Mouse (Mus musculus) retina, adult 2 months (tissue): ENCODE results near the gene Cdk8.

ENCODE experiments used
- DNase-seq: peaks from one replicate; pipeline ENCODE4 v3.0.0-alpha.2; 2012; ENCODE audit warnings: low read depth, low spot score

Cdk8 gene

DNA sequence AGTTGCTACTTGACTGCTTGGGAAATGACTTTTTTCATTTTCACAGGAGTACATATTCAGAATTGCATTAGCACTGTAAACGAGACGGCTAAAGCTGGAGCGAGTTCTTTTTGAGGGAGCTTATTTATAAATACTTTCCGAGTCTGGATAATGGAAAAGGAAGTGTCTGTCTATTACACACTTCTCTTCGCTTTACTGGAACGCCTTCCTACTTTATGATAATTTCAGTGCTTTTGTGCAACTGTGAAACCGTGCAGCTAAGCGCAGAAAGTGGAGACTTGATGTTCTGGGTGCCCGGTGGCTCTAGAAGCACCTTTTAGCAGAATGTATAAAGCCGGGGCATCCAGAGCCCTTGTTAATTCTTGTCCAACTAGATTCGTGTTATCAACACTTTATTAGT, 1.8 kb downstream of the Cdk8 start:
- DNase-seq: no peak

DNA sequence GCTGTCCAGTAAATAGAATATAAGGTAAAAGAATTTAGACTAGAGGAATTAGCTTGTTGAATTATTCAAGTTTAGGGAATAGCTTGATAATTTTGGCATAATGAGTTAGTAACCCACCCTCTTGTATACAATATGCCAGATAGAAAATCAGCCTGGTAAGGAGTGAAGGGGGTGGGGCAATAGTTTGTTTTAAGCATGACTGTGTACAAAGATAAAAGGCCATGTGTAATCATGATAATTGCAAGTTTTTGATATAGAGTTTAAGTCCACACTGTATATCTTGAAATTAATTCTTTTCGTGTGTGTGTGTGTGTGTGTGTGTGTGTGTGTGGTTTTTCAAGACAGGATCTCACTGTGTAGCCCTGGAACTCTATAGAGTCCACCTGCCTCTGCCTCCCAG, 3.3 kb downstream of the Cdk8 start:
- DNase-seq: no peak

GRCm38 (mm10) chr5:146238274-146238673, 7.2 kb downstream of the Cdk8 start:
- no peak for DNase-seq

DNA sequence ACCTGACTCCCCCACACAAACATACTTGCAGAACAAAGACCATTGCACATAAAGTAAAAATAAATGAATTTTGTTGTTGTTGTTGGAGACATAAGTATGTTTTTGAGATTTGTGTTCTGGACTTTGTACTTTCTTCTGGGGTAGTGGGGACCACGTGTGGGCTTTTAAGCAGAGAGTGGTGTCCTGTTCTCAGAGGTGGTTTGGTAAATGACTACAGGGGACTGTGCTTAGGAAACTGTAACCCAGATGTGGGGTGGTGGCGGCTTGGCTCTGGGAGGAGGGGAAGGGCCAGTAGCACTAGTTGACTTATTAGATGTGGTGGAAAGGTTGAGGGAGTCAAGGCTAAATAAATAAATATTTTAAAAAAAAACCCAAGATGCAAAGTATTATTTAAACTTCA, 9.7 kb downstream of the Cdk8 start:
- DNase-seq: no peak

- DNase-seq: no peak
Measured at GRCm38 (mm10) chr5:146241202-146241601, 10.2 kb downstream of the Cdk8 start.

DNA sequence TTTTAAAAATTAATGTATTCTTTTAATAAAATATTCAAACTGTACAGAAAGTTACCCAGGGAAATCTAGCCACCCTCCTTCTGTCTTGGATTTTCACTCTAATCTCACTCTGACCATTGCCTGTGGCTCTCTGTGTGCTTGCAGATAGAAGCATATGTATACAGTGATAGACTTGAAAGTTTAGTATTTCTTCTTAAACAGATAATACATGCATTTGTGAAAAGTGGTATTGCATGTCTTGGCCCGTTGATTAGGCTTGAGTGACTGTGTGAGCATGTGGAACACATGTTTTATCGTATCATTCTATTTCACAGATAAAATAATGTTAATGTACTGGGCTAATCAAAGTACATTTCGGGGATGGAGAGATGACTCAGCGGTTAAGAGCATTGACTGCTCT, 14.2 kb downstream of the Cdk8 start:
- no peak for DNase-seq

DNA sequence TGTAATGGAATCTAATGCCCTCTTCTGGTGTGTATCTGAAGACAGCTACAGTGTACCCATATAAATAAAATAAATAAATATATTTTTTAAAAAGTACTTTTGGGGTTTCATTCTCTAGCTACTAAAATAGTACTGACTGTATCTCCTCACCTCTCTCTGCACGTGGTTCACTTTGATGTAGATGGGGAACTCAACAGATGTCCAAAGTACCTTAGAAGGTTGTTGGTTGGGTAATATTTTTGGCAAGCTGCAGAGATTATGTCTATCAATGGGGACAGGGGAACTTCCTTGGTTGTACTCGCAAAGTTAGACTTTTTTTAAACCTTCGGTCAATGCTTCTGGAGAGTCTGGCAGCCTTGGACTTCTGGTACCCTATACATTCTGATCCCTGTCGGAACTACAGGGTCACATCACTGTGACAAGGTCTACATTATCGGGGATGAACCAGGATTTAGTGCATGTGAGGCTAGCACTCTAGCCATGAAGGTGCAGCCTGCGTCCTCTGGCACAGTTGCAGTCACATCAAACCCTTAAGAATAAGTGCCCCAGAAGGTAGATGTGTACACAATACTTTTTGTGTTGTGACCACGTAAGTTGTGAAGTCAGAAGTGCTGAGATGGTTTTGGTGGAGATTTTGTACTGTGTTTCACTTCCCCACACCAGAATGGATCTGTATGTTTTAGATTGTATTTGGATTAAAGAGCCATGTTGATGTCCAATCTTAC, 14.8 kb downstream of the Cdk8 start:
- no peak for DNase-seq

GRCm38 (mm10) chr5:146246386-146246785, 15.4 kb downstream of the Cdk8 start:
- no peak for DNase-seq

DNA sequence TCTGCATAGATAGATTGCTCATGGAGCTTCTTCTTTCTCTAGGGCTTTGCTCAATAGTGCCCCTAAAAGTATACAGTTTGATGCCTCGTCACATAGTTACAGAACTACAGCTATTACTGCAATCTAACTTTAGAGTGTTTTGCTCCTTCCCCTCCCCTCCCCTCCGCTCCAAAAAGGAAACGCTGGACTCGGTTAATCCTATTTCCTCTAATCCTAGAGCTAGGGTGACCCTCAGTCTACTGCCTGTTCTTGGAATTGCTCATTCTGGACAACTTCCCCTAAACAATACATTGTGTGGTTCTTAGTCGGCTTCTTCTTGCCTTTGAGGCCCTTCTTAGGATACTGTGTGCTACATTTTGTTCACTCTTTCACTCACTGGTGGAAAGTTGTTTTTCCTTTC, 16.7 kb downstream of the Cdk8 start:
- DNase-seq: no peak

- DNase-seq: no peak
Measured at GRCm38 (mm10) chr5:146248746-146249145, 17.7 kb downstream of the Cdk8 start.

GRCm38 (mm10) chr5:146250369-146251075, 19.5 kb downstream of the Cdk8 start:
- DNase-seq: no peak

- no peak for DNase-seq
Measured at GRCm38 (mm10) chr5:146251663-146252429, 20.8 kb downstream of the Cdk8 start.

GRCm38 (mm10) chr5:146253644-146254043, 22.6 kb downstream of the Cdk8 start:
- no peak for DNase-seq

GRCm38 (mm10) chr5:146260003-146260402, 29.0 kb downstream of the Cdk8 start:
- no peak for DNase-seq

DNA sequence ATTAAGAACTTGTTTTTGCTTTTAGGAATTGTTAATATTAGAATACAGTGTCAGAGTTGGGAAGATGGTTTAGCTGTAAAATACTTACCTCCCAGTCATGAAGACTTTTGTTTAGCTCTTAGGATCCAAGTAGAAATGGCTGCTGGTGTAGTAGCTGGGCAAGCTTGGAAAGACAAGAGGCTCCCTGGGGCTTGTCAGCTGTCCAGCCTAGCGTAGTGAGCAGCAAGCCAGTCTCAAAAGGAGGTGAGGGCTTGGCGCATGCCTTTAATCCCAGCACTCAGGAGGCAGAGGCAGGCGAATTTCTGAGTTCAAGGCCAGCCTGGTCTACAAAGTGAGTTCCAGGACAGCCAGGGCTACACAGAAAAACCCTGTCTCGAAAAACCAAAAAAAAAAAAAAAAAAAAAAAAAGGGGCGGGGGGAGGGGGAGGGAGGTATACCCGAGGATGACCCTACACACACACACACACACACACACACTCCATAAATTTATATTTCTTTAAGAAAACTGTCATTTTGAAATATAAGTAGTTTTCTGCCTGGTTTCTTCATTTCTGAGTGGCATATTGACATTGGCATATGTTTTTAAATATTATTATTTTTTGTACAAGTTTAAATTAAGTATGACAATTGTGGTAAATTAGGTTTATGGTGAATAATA, 35.0 kb downstream of the Cdk8 start:
- DNase-seq: no peak

- no peak for DNase-seq
Measured at GRCm38 (mm10) chr5:146267776-146268175, 36.7 kb downstream of the Cdk8 start.

GRCm38 (mm10) chr5:146270593-146270992, 39.6 kb downstream of the Cdk8 start:
- no peak for DNase-seq

DNA sequence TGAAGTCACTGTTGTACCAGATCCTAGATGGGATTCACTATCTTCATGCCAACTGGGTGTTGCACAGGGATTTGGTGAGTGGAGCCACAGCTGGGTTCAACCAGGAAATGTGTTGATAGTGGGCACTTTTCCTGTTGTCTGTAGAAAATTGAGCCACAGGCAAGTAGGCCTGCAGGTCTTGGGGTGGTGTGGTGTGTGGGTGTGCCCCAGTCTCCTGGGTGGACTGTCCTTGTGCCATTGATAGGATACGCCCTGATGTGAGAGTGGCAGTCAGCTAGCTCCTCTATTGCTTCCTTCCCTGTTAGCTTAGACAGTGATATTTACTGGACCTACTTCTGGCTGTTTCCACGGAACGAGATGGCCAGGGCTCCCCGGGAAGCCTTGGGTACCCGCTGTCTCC, 40.6 kb downstream of the Cdk8 start:
- no peak for DNase-seq

DNA sequence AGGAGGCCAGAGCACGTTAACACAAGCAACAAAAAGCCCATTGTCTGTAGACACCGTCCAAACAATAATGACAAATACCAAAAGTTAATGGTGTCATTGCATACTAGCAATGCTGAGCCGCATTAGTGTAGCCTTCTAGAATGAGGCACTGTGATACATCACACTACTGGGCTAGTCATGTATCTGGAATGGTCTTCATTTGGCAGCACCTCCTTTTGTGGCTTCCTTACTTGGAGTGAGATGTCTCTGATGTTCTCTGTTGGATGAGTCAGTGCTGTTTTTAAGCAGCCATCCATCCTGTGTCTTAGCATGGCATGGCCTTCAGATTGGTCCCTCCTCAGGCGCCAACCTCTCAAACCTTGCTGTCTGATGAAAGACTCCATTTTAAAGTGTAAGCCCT, 42.1 kb downstream of the Cdk8 start:
- DNase-seq: no peak

- no peak for DNase-seq
Measured at GRCm38 (mm10) chr5:146274420-146275045, 43.5 kb downstream of the Cdk8 start.

- DNase-seq: no peak
Measured at GRCm38 (mm10) chr5:146277513-146277912, 46.5 kb downstream of the Cdk8 start.

DNA sequence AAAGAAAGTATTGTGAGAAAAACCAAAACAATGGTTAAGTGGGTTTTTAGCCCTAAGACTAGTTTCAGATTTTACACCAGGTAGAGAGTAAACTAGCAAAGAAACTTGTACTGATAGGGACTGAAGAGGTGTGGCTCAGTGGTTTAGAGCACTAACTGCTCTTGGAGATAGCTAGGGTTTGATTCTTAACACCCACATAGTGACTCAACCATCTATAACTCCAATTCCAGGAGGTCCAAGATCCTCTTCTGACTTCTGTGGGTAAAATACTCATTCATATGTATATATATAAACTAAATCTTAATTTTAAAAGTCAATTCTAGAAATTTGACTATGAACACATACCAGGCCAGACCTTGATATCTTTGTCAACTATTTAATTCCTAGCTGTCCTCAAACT, 49.0 kb downstream of the Cdk8 start:
- DNase-seq: no peak
